Mouse (Mus musculus): ENCODE data around the gene Wnk2. TPM values are rescaled to one million over a fixed set of nuclear protein-coding genes. Genes with fewer than 3 reads are reported as not detected.

The Wnk2 gene
- total and polyA plus RNA-seq, 3 experiments = 0.04 TPM; not detected in 2

GRCm38 (mm10) chr13:49027057-49027456 is 120.8 kb downstream of the Wnk2 start:
- no peak for TF ChIP-seq CTCF (IDR thresholded peaks at IDR 0.05 in 2 of 3, conservative IDR thresholded peaks at IDR 0.05 in 1 of 3; ENCODE audit: control insufficient read depth in 1 of 3, insufficient read depth in 1 of 3, low read depth in 2 of 3, low read length in 3 of 3, poor library complexity in 1 of 3, severe bottlenecking in 1 of 3)

DNA sequence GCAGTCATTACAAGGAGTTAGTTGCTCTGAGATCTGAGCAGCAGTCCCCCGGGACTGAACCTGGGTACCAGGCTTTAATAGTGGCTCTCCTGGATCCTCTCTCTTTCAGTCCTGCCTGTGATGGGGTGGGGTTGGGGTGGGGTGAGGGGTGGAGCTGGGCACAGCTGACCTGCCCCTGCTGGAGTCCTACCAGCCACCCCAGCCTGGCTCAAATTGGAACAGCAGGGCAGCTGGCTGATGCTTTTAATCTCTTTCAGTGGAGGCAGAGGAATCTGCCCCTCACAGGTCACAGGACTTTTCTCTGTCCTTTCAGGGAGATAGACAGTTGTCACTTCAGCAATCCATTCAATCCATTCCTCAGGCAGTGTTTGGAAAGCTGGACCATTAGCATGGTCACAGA is 122.3 kb downstream of the Wnk2 start:
- Histone ChIP-seq H3K4me3 (ENCODE audit: control insufficient read depth in 1 of 2, insufficient read depth in 1 of 2, low read depth in 2 of 2, low read length in 2 of 2) (no peak overlapping the region), H3K79me2 (ENCODE audit: control insufficient read depth, insufficient read depth, low read length, poor library complexity) (no peaks in the 10 kb centered on the region), H3K27me3 (ENCODE audit: control insufficient read depth in 1 of 2, insufficient read depth in 2 of 2, low read length in 2 of 2) (no peaks in the 10 kb centered on the region), H3K4me1 (ENCODE audit: control insufficient read depth in 1 of 2, insufficient read depth in 2 of 2, low read length in 2 of 2) (peaks cover 0 to 6% of the 10 kb centered on the region in 2 experiments; a peak in 2 of 4 replicates), H3K9me3 (replicated peaks; ENCODE audit: insufficient read depth, low read length) (no peaks in the 10 kb centered on the region), H3K27ac (ENCODE audit: control insufficient read depth, low read depth, low read length) (no peak overlapping the region), H3K9ac (ENCODE audit: control insufficient read depth, low read depth, low read length, poor library complexity, severe bottlenecking) (no peak overlapping the region), H3K36me3 (ENCODE audit: control insufficient read depth in 1 of 2, insufficient read depth in 2 of 2, low read length in 2 of 2) (no peaks in the 10 kb centered on the region)
- TF ChIP-seq RCOR1 (IDR thresholded peaks at IDR 0.05; ENCODE audit: low read depth, low read length) (no peak), ETS1 (IDR thresholded peaks at IDR 0.05; ENCODE audit: low read depth, low read length) (no peak), EP300 (IDR thresholded peaks at IDR 0.05; ENCODE audit: low read depth in 1 of 2, low read length in 2 of 2) (no peak), MAZ (IDR thresholded peaks at IDR 0.05; ENCODE audit: low read depth, low read length) (no peak), UBTF (IDR thresholded peaks at IDR 0.05; ENCODE audit: borderline replicate concordance, insufficient read depth, low read depth, low read length) (no peak), SMC3 (IDR thresholded peaks at IDR 0.05; ENCODE audit: low read depth, low read length) (no peak), ZKSCAN1 (IDR thresholded peaks at IDR 0.05; ENCODE audit: low read depth, low read length) (no peak), USF2 (IDR thresholded peaks at IDR 0.05; ENCODE audit: borderline replicate concordance in 1 of 2, insufficient read depth in 1 of 2, low read depth in 1 of 2, low read length in 2 of 2) (no peak), JUND (IDR thresholded peaks at IDR 0.05; ENCODE audit: low read depth, low read length) (no peak), MAFK (IDR thresholded peaks at IDR 0.05; ENCODE audit: borderline replicate concordance, low read depth, low read length) (no peak), E2F4 (IDR thresholded peaks at IDR 0.05; ENCODE audit: borderline replicate concordance, low read depth, low read length) (no peak), BHLHE40 (IDR thresholded peaks at IDR 0.05; ENCODE audit: borderline replicate concordance, low read depth, low read length) (no peak), MXI1 (IDR thresholded peaks at IDR 0.05; ENCODE audit: low read depth, low read length) (no peak), POLR2AphosphoS2 (IDR thresholded peaks at IDR 0.05; ENCODE audit: low read length) (no peak)
- DNase-seq (ENCODE audit: low read depth, low spot score) = no peak

More at GRCm38 (mm10) chr13:49027057-49027456, 120.8 kb downstream of the Wnk2 start:
- no peaks in the 10 kb centered on the region for H3K27me3 ChIP-seq (ENCODE audit: control insufficient read depth in 1 of 2, insufficient read depth in 2 of 2, low read length in 2 of 2)
- H3K79me2 ChIP-seq (ENCODE audit: control insufficient read depth, insufficient read depth, low read length, poor library complexity) = no peaks in the 10 kb centered on the region
- no peaks in the 10 kb centered on the region for H3K9me3 ChIP-seq (replicated peaks; ENCODE audit: insufficient read depth, low read length)
- H3K4me3 ChIP-seq (ENCODE audit: control insufficient read depth in 1 of 2, insufficient read depth in 1 of 2, low read depth in 2 of 2, low read length in 2 of 2) = no peak overlapping the region
- no peak overlapping the region for H3K27ac ChIP-seq (ENCODE audit: control insufficient read depth, low read depth, low read length)
- peaks cover 0 to 9% of the 10 kb centered on the region in 2 experiments; a peak in 2 of 4 replicates for H3K4me1 ChIP-seq (ENCODE audit: control insufficient read depth in 1 of 2, insufficient read depth in 2 of 2, low read length in 2 of 2)
- no peak for DNase-seq (ENCODE audit: low read depth, low spot score)
- no peak overlapping the region for H3K9ac ChIP-seq (ENCODE audit: control insufficient read depth, low read depth, low read length, poor library complexity, severe bottlenecking)
- H3K36me3 ChIP-seq (ENCODE audit: control insufficient read depth in 1 of 2, insufficient read depth in 2 of 2, low read length in 2 of 2) = no peaks in the 10 kb centered on the region
